Mouse (Mus musculus) midbrain, postnatal 0 days (tissue): ENCODE data around the gene Fut8. TPM values are rescaled to one million over a fixed set of nuclear protein-coding genes. Genes with fewer than 3 reads are reported as not detected.

Source experiments
- ATAC-seq: fragments of 200-750 bp; cut with Nextera tagmentation; 2 replicates; pipeline ENCODE4 v1.8.0; 2017; ENCODE audit warnings: moderate number of reproducible peaks, mild to moderate bottlenecking, moderate TSS enrichment, moderate library complexity; ENCODE audit not compliant: low FRiP score
- DNase-seq: peaks from one replicate; pipeline ENCODE4 v3.0.0-alpha.2; 2015; ENCODE audit warnings: low spot score
- H3K27ac ChIP-seq: fragments of 300-500 bp; sonication (generic); 2 replicates; pipeline ENCODE4 v1.5.1; 2014; ENCODE audit warnings: low read depth, mild to moderate bottlenecking, low read length, mixed read lengths
- H3K27me3 ChIP-seq: fragments of 300-500 bp; sonication (generic); 2 replicates; pipeline ENCODE4 v1.6.1; 2014; ENCODE audit warnings: low read length, control low read depth, mixed read lengths; ENCODE audit not compliant: insufficient read depth
- H3K36me3 ChIP-seq: fragments of 300-500 bp; sonication (generic); 2 replicates; pipeline ENCODE4 v1.6.1; 2014; ENCODE audit warnings: low read length, control low read depth, mixed read lengths; ENCODE audit not compliant: insufficient read depth
- H3K4me1 ChIP-seq: fragments of 300-500 bp; sonication (generic); 2 replicates; pipeline ENCODE4 v1.6.1; 2014; ENCODE audit warnings: mild to moderate bottlenecking, control low read depth, antibody characterized with exemption, low read length, mixed read lengths; ENCODE audit not compliant: insufficient read depth
- H3K4me2 ChIP-seq: fragments of 300-500 bp; sonication (generic); 2 replicates; pipeline ENCODE4 v1.6.1; 2014; ENCODE audit warnings: low read depth, mild to moderate bottlenecking, low read length, mixed read lengths; ENCODE audit not compliant: poor library complexity, severe bottlenecking
- H3K4me3 ChIP-seq: fragments of 300-500 bp; sonication (generic); 2 replicates; pipeline ENCODE4 v1.5.1; 2014; ENCODE audit warnings: low read depth, mild to moderate bottlenecking, low read length, moderate library complexity
- H3K9ac ChIP-seq: fragments of 300-500 bp; sonication (generic); replicated peaks from 2 replicates; pipeline ENCODE4 v1.6.1; 2014; ENCODE audit warnings: mild to moderate bottlenecking, low read length, moderate library complexity, mixed read lengths; ENCODE audit not compliant: poor library complexity, severe bottlenecking
- H3K9me3 ChIP-seq: fragments of 300-500 bp; sonication (generic); 2 replicates; pipeline ENCODE4 v1.6.1; 2016; ENCODE audit warnings: low read length, control low read depth
- CTCF ChIP-seq: IDR thresholded peaks from 2 replicates; pipeline ENCODE4 v1.5.1; 2016; ENCODE audit warnings: antibody characterized with exemption, mild to moderate bottlenecking
- WGBS: fragments of 180-500 bp; shearing (Covaris S2); extraction: QIAGEN DNeasy Blood & Tissue Kit; methylation state at CpG from one replicate; pipeline ENCODE4 v1.1.7; 2014; 5-methylcytosine and 5-hydroxymethylcytosine counted together
- polyA plus RNA-seq: library from polyadenylated mRNA; unstranded; fragments of >200 nt; fragmentation: Nextera tagmentation; extraction: Ambion mirVana; gene quantifications from 2 replicates; pipeline ENCODE4 v1.2.1, GENCODE M21; 2015
- total RNA-seq: library from RNA; depleted of rRNA; stranded (reverse); fragments of >200 nt; gene quantifications from 2 replicates; pipeline ENCODE4 v1.2.3, GENCODE M21; 2014

Fut8 gene
- total and polyA plus RNA-seq, 2 experiments from 2014 or later: 62.3 to 74.1 TPM

GRCm38 (mm10) chr12:77292375-77293258 is 54.7 kb downstream of the Fut8 start:
- Histone ChIP-seq H3K9me3 (no peaks in the 10 kb centered on the region), H3K4me3 (no peak overlapping the region), H3K4me1 (no peaks in the 10 kb centered on the region), H3K4me2 (no peak overlapping the region), H3K9ac (no peak overlapping the region), H3K27me3 (no peaks in the 10 kb centered on the region), H3K27ac (no peak overlapping the region), H3K36me3 (no peaks in the 10 kb centered on the region)
- no peak for TF ChIP-seq CTCF
- 63% methylated on average over 4 of the region's 4 CpGs for WGBS
- DNase-seq (no peak), ATAC-seq (no peak)

DNA sequence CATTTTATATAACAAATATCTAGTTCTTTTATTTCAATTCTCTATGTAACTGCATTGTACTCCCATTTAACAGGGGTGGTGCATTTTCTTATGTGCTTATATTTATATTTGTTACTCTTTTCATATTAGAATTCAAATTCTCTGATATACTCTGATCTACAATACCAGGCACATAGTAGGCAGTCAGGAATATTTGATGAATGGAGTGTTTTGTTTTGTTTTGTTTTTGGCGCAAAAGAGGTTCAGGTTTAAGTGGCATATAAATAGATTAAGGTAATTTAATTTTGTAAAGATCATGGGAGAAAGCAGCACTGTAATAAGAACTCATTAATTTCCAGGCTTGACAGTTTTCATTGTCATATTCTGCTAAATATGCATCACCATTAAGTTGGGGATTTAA is 58.2 kb downstream of the Fut8 start:
- Histone ChIP-seq H3K9me3 (no peaks in the 10 kb centered on the region), H3K27me3 (no peaks in the 10 kb centered on the region), H3K9ac (no peak overlapping the region), H3K4me2 (no peak overlapping the region), H3K4me1 (no peaks in the 10 kb centered on the region), H3K36me3 (no peaks in the 10 kb centered on the region), H3K4me3 (no peak overlapping the region), H3K27ac (no peak overlapping the region)
- ATAC-seq: no peak
- WGBS: 81% methylated on average over 1 of the region's 1 CpGs
- TF ChIP-seq CTCF: no peak
- no peak for DNase-seq

DNA sequence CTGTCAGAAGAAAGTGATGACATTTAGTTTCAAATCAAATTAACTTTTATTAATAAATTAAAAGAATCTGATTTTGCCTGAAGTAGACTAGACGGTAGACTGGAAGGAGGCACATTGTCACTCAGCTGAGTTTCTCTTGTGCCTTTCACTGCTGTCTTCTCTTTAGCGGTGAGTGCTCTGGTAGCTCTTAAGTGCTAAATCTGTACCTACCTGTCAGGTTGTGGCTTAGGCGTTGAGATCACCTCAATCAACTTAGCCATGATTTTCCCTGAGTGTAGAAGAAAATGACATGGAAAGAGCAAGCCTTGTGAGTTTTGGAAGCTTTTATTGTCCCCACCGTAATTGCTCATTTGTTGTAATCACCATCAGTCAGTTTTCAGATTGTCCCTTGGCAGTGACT is 59.2 kb downstream of the Fut8 start:
- H3K4me3 ChIP-seq: no peak overlapping the region
- no peaks in the 10 kb centered on the region for H3K27me3 ChIP-seq
- H3K36me3 ChIP-seq: no peaks in the 10 kb centered on the region
- H3K4me1 ChIP-seq: no peaks in the 10 kb centered on the region
- WGBS: 90% methylated on average over 4 of the region's 4 CpGs
- DNase-seq (no peak), ATAC-seq (no peak)
- H3K27ac ChIP-seq: no peak overlapping the region
- H3K9me3 ChIP-seq: no peaks in the 10 kb centered on the region
- no peak overlapping the region for H3K4me2 ChIP-seq
- no peak overlapping the region for H3K9ac ChIP-seq
- no peak for TF ChIP-seq CTCF

- 83% methylated on average over 2 of the region's 2 CpGs for WGBS
- no peak for DNase-seq
- Histone ChIP-seq H3K4me3 (no peak overlapping the region), H3K27me3 (no peaks in the 10 kb centered on the region), H3K9me3 (no peaks in the 10 kb centered on the region), H3K4me1 (no peaks in the 10 kb centered on the region), H3K27ac (no peak overlapping the region), H3K9ac (no peak overlapping the region), H3K4me2 (no peak overlapping the region), H3K36me3 (no peaks in the 10 kb centered on the region)
- no peak for ATAC-seq
- no peak for TF ChIP-seq CTCF
These were observed 59.9 kb downstream of the Fut8 start for GRCm38 (mm10) chr12:77297858-77298257.

- TF ChIP-seq CTCF: no peak
- no peaks in the 10 kb centered on the region for H3K9me3 ChIP-seq
- 96% methylated on average over 1 of the region's 1 CpGs for WGBS
- H3K27ac ChIP-seq: no peak overlapping the region
- no peak overlapping the region for H3K9ac ChIP-seq
- no peaks in the 10 kb centered on the region for H3K27me3 ChIP-seq
- DNase-seq (no peak), ATAC-seq (no peak)
- no peak overlapping the region for H3K4me3 ChIP-seq
- no peak overlapping the region for H3K4me2 ChIP-seq
- H3K4me1 ChIP-seq: no peaks in the 10 kb centered on the region
- no peaks in the 10 kb centered on the region for H3K36me3 ChIP-seq
These were observed 64.1 kb downstream of the Fut8 start for GRCm38 (mm10) chr12:77302011-77302410.

GRCm38 (mm10) chr12:77303367-77303766 is 65.4 kb downstream of the Fut8 start:
- no peak for TF ChIP-seq CTCF
- Histone ChIP-seq H3K4me1 (no peaks in the 10 kb centered on the region), H3K9ac (no peak overlapping the region), H3K4me2 (no peak overlapping the region), H3K4me3 (no peak overlapping the region), H3K27ac (no peak overlapping the region), H3K27me3 (no peaks in the 10 kb centered on the region), H3K36me3 (no peaks in the 10 kb centered on the region), H3K9me3 (no peaks in the 10 kb centered on the region)
- no peak for ATAC-seq
- DNase-seq: no peak
